Mouse (Mus musculus) kidney, embryonic 16.5 days (tissue): ENCODE results near the gene Mrpl33. TPM values are rescaled to one million over a fixed set of nuclear protein-coding genes. Genes with fewer than 3 reads are reported as not detected.
"Not testable (repeated sequence)": the region's sequence is repeated elsewhere in the genome, so short reads cannot be mapped to it uniquely, and the experiment has no call there.

Experiments used
- ATAC-seq: fragments of 200-750 bp; cut with Nextera tagmentation; 2 replicates; pipeline ENCODE4 v1.8.0; 2017; ENCODE audit warnings: moderate TSS enrichment; ENCODE audit not compliant: low FRiP score, low TSS enrichment
- H3K27ac ChIP-seq: fragments of 300-500 bp; sonication (generic); 2 replicates; pipeline ENCODE4 v1.5.1; 2014; ENCODE audit warnings: low read length
- H3K27me3 ChIP-seq: fragments of 300-500 bp; sonication (generic); 2 replicates; pipeline ENCODE4 v1.6.1; 2014; ENCODE audit warnings: low read length, control low read depth, mixed read lengths; ENCODE audit not compliant: insufficient read depth
- H3K36me3 ChIP-seq: fragments of 300-500 bp; sonication (generic); 2 replicates; pipeline ENCODE4 v1.6.1; 2014; ENCODE audit warnings: low read length, control low read depth, mixed read lengths; ENCODE audit not compliant: insufficient read depth
- H3K4me1 ChIP-seq: fragments of 300-500 bp; sonication (generic); 2 replicates; pipeline ENCODE4 v1.6.1; 2014; ENCODE audit warnings: low read length, control low read depth, mixed read lengths; ENCODE audit not compliant: insufficient read depth
- H3K4me2 ChIP-seq: fragments of 300-500 bp; sonication (generic); replicated peaks from 2 replicates; pipeline ENCODE4 v1.6.1; 2014; ENCODE audit warnings: low read depth, low read length
- H3K4me3 ChIP-seq: fragments of 300-500 bp; sonication (generic); 2 replicates; pipeline ENCODE4 v1.5.1; 2014; ENCODE audit warnings: mild to moderate bottlenecking, low read length
- H3K9ac ChIP-seq: fragments of 300-500 bp; sonication (generic); replicated peaks from 2 replicates; pipeline ENCODE4 v1.6.1; 2014; ENCODE audit warnings: low read length
- H3K9me3 ChIP-seq: fragments of 300-500 bp; sonication (generic); 2 replicates; pipeline ENCODE4 v1.6.1; 2016; ENCODE audit warnings: low read length, control low read depth
- WGBS: fragments of 180-500 bp; shearing (Covaris S2); extraction: QIAGEN DNeasy Blood & Tissue Kit; methylation state at CpG from one replicate; pipeline ENCODE4 v1.1.7; 2014; 5-methylcytosine and 5-hydroxymethylcytosine counted together
- polyA plus RNA-seq: library from polyadenylated mRNA; unstranded; fragments of >200 nt; fragmentation: Nextera tagmentation; extraction: Ambion mirVana; gene quantifications from 2 replicates; pipeline ENCODE4 v1.2.1, GENCODE M21; 2015

The Mrpl33 gene
- polyA plus RNA-seq, 1 experiment from 2014 or later: 260 TPM

DNA sequence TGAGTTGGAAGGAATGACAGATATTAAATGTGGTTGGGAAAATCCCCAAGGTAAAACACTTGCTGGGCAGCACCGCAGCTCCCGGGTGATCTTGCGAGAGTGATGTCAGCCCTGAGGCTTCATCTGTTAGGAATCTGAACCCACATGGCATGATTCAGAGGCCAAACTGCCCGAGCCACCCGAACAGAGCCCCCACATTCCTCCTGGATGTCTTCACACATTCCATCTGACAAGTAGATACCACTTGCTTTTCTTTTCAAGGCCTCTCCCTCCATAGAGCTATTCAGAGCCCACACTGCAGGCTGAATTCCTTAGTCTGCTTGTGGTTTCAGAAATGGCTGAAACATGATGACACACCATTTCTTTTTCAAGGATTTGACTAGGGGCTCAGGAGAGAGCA lies 33.3 kb downstream of the Mrpl33 start:
- no peaks in the 10 kb centered on the region for H3K36me3 ChIP-seq
- H3K4me1 ChIP-seq: peaks cover 27% of the 10 kb centered on the region
- no peak overlapping the region for H3K9ac ChIP-seq
- H3K4me2 ChIP-seq: no peak overlapping the region
- 48% methylated on average over 5 of the region's 5 CpGs for WGBS
- no peaks in the 10 kb centered on the region for H3K27me3 ChIP-seq
- peak overlapping the region; percentile 45; the same call in 1 of the 2 replicates for H3K27ac ChIP-seq
- H3K9me3 ChIP-seq: no peaks in the 10 kb centered on the region
- no peak overlapping the region for H3K4me3 ChIP-seq
- ATAC-seq: no peak

DNA sequence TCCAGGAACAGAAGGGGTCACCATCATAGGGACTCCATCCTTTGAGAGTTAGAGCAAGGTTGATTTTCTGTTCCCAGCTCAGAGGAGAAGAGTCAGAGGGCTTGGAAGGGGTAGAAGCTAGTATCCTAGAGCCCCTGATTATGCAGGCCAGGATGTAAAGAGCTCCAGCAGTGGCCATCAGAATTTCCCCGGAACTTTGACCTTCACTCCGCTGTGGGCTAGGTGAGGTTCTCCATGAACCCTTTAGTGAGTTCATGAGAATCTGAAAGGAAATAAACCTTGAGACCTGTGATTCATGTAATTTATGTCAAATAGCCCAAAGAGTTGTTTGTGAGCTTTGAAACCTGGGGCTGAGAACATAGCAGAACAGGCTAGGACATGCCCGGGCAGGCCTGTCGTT lies 34.4 kb downstream of the Mrpl33 start:
- H3K4me1 ChIP-seq: peaks cover 36% of the 10 kb centered on the region
- not testable (repeated sequence) for H3K9me3 ChIP-seq, H3K4me2 ChIP-seq, H3K27ac ChIP-seq, H3K36me3 ChIP-seq, H3K27me3 ChIP-seq, H3K4me3 ChIP-seq, H3K9ac ChIP-seq, ATAC-seq
- WGBS: 88% methylated on average over 4 of the region's 4 CpGs

GRCm38 (mm10) chr5:31634161-31634560 lies 37.4 kb downstream of the Mrpl33 start:
- Histone ChIP-seq H3K4me3 (no peak overlapping the region), H3K9ac (no peak overlapping the region), H3K4me2 (no peak overlapping the region), H3K27me3 (no peaks in the 10 kb centered on the region), H3K36me3 (no peaks in the 10 kb centered on the region), H3K27ac (no peak overlapping the region), H3K4me1 (peaks cover 23% of the 10 kb centered on the region), H3K9me3 (no peaks in the 10 kb centered on the region)
- WGBS: 77% methylated on average over 4 of the region's 4 CpGs
- ATAC-seq: no peak

- Histone ChIP-seq H3K9ac (no peak overlapping the region), H3K4me2 (no peak overlapping the region), H3K27me3 (no peaks in the 10 kb centered on the region), H3K4me1 (peaks cover 23% of the 10 kb centered on the region), H3K36me3 (no peaks in the 10 kb centered on the region), H3K27ac (no peak overlapping the region), H3K9me3 (no peaks in the 10 kb centered on the region), H3K4me3 (no peak overlapping the region)
- no peak for ATAC-seq
- WGBS: 68% methylated on average over 5 of the region's 5 CpGs
These were observed 37.9 kb downstream of the Mrpl33 start for GRCm38 (mm10) chr5:31634679-31635078.

- H3K36me3 ChIP-seq: no peaks in the 10 kb centered on the region
- WGBS: 64% methylated on average over 9 of the region's 9 CpGs
These were observed 40.0 kb downstream of the Mrpl33 start for GRCm38 (mm10) chr5:31636636-31637253.

DNA sequence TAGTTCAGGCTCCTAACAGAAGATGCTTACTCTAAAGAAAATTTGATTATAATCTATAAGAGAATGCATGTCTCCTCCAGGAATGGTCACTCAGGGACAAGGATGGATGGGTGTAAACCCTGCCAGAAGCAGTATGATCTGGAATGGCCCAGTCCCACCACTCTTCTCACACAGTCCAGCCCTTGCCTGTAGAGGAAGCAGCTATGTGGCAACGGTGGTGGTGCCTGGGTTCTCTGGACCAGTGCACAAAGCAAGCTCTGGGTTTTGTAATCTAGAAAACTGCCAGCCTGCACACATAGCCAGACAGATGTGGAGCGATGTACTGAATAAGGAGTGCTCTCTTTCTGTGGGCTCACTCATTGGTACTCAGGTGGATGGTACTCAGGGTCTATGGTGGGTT lies 43.8 kb downstream of the Mrpl33 start:
- WGBS: 90% methylated on average over 2 of the region's 2 CpGs
- no peak overlapping the region for H3K27ac ChIP-seq
- peaks cover 9% of the 10 kb centered on the region for H3K4me1 ChIP-seq
- ATAC-seq: no peak
- no peak overlapping the region for H3K4me2 ChIP-seq
- H3K27me3 ChIP-seq: no peaks in the 10 kb centered on the region
- no peaks in the 10 kb centered on the region for H3K36me3 ChIP-seq
- no peak overlapping the region for H3K9ac ChIP-seq
- no peaks in the 10 kb centered on the region for H3K9me3 ChIP-seq
- no peak overlapping the region for H3K4me3 ChIP-seq

More at GRCm38 (mm10) chr5:31636636-31637253, 40.0 kb downstream of the Mrpl33 start:
- H3K4me1 ChIP-seq: peaks cover 17% of the 10 kb centered on the region
- H3K27me3 ChIP-seq: no peaks in the 10 kb centered on the region
- H3K9ac ChIP-seq: no peak overlapping the region
- H3K9me3 ChIP-seq: no peaks in the 10 kb centered on the region
- no peak overlapping the region for H3K4me2 ChIP-seq
- no peak for ATAC-seq
- no peak overlapping the region for H3K27ac ChIP-seq
- H3K4me3 ChIP-seq: no peak overlapping the region

- Histone ChIP-seq H3K9me3 (no peaks in the 10 kb centered on the region), H3K4me2 (no peak overlapping the region), H3K4me3 (no peak overlapping the region), H3K27ac (no peak overlapping the region), H3K4me1 (no peaks in the 10 kb centered on the region), H3K36me3 (no peaks in the 10 kb centered on the region), H3K9ac (no peak overlapping the region), H3K27me3 (no peaks in the 10 kb centered on the region)
- 88% methylated on average over 3 of the region's 3 CpGs for WGBS
- ATAC-seq: no peak
These were observed 45.6 kb downstream of the Mrpl33 start for GRCm38 (mm10) chr5:31642300-31642699.

- Histone ChIP-seq H3K9me3 (no peaks in the 10 kb centered on the region), H3K4me3 (no peak overlapping the region), H3K36me3 (no peaks in the 10 kb centered on the region), H3K9ac (no peak overlapping the region), H3K4me2 (no peak overlapping the region), H3K27me3 (no peaks in the 10 kb centered on the region), H3K27ac (no peak overlapping the region), H3K4me1 (no peaks in the 10 kb centered on the region)
- ATAC-seq: no peak
- WGBS: 87% methylated on average over 4 of the region's 4 CpGs
These were observed 47.5 kb downstream of the Mrpl33 start for GRCm38 (mm10) chr5:31644272-31644671.

DNA sequence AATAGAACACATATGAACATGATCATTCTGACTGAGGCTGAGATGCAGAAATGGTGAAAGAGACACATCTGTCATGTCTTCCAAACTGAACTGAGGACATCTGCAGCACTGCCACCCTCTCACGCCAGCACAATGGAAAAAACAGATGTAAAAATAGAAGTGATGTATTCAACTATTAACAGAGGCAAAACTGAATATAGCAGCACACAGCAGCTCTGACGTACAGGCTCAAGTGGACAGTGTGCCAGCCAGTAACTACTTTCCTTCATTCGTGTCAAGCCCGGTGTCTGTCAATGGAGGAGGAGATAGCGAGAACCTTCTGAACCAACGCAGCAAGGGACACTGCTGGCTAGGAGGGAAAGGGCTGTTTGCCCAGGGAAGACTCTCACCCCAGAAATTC lies 48.1 kb downstream of the Mrpl33 start:
- no peak overlapping the region for H3K4me3 ChIP-seq
- no peak for ATAC-seq
- no peak overlapping the region for H3K4me2 ChIP-seq
- WGBS: 92% methylated on average over 6 of the region's 6 CpGs
- no peaks in the 10 kb centered on the region for H3K27me3 ChIP-seq
- no peaks in the 10 kb centered on the region for H3K4me1 ChIP-seq
- H3K9ac ChIP-seq: no peak overlapping the region
- H3K9me3 ChIP-seq: no peaks in the 10 kb centered on the region
- H3K27ac ChIP-seq: no peak overlapping the region
- H3K36me3 ChIP-seq: no peaks in the 10 kb centered on the region

- no peak for ATAC-seq
- H3K9me3 ChIP-seq: no peaks in the 10 kb centered on the region
- WGBS: 79% methylated on average over 6 of the region's 6 CpGs
- H3K36me3 ChIP-seq: no peaks in the 10 kb centered on the region
- no peak overlapping the region for H3K9ac ChIP-seq
- no peak overlapping the region for H3K4me2 ChIP-seq
- no peak overlapping the region for H3K27ac ChIP-seq
- H3K4me1 ChIP-seq: no peaks in the 10 kb centered on the region
- no peaks in the 10 kb centered on the region for H3K27me3 ChIP-seq
- no peak overlapping the region for H3K4me3 ChIP-seq
These were observed 49.1 kb downstream of the Mrpl33 start for GRCm38 (mm10) chr5:31645798-31646197.
